Mouse (Mus musculus): ENCODE results near the gene Gaa. TPM values are rescaled to one million over a fixed set of nuclear protein-coding genes. Genes with fewer than 3 reads are reported as not detected.
"Not testable (repeated sequence)": the region's sequence is repeated elsewhere in the genome, so short reads cannot be mapped to it uniquely, and the experiment has no call there.

Gaa gene
- polyA plus RNA-seq, 1 experiment from 2014 or later, result 27.5 TPM

DNA sequence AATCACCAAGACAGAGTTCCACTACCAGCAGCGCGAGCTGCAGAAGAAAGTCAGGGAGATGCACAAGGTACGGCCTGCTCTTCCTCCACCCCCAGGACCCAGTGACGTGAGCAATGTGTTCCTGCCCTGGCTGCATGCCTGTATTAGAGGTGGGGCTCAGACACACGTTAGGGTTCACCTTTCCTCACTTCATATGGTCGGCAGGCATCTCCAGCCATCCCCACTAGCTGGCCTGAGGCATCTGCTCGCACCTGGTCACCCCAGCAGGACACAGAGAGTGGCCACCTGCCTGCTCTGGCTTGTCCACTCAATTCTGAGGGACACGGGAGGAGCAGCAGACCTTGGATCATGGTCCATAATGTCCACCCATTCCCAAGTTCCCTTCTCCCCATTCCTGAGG lies 7.7 kb upstream of the Gaa start:
- no peaks in the 10 kb centered on the region for H3K9me3 ChIP-seq
- H3K4me3 ChIP-seq, result no peak overlapping the region
- peaks cover 23% of the 10 kb centered on the region for H3K4me1 ChIP-seq
- peaks cover 62% of the 10 kb centered on the region for H3K36me3 ChIP-seq (replicated peaks)
- no peak overlapping the region for H3K27ac ChIP-seq
- WGBS, result 87% methylated on average over 8 of the region's 8 CpGs
- no peaks in the 10 kb centered on the region for H3K27me3 ChIP-seq (ENCODE audit: poor library complexity, severe bottlenecking)
- DNase-seq (ENCODE audit: extremely low spot score, low spot score), result no peak

DNA sequence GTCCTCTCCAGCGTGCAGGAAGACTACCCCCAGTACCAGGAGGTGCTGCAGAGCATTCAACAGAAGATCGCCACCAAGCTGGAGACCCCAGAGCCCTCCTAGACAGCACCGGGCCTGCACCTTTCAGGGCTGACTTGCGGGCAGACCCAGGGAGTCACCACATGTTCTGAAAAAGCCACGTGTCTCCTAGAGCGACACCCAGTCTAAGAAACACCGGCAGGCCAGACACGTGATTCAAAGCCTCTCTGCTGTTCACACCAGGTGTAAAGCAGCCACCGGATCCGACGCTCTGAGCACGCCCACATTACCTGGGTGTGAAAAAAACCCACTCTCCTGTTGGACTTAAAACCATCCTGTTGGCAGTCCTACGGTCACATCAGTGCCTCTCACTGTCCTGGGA lies 3.3 kb upstream of the Gaa start:
- Histone ChIP-seq H3K4me1 (peaks cover 21% of the 10 kb centered on the region), H3K4me3 (no peak overlapping the region), H3K9me3 (no peaks in the 10 kb centered on the region), H3K27ac (no peak overlapping the region), H3K36me3 (replicated peaks) (peaks cover 51% of the 10 kb centered on the region), H3K27me3 (ENCODE audit: poor library complexity, severe bottlenecking) (no peaks in the 10 kb centered on the region; the same call in 1 of the 2 replicates)
- no peak for DNase-seq (ENCODE audit: extremely low spot score, low spot score)
- 92% methylated on average over 13 of the region's 13 CpGs for WGBS

DNA sequence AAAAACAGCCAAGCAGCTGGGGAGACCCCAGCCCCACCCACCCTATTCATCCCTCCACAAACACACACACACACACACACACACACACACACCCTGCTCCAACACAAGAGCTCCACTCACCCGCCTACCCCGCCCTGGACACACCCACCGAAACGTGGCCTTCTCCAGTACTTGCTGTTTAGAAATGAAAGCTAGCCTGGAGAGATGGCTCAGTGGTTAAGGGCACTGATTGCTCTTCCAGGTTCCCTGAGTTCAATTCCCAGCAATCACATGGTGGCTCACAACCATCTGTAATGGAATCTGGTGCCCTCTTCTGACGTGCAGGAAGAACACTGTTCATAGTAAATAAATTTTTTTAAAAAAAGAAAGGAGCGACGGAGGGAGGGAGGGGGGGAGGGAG lies 1.9 kb upstream of the Gaa start:
- H3K27ac ChIP-seq, result no peak overlapping the region
- 83% methylated on average over 7 of the region's 7 CpGs for WGBS
- no peaks in the 10 kb centered on the region for H3K9me3 ChIP-seq
- H3K4me3 ChIP-seq, result no peak overlapping the region
- no peaks in the 10 kb centered on the region; the same call in 1 of the 2 replicates for H3K27me3 ChIP-seq (ENCODE audit: poor library complexity, severe bottlenecking)
- DNase-seq (ENCODE audit: extremely low spot score, low spot score), result no peak
- peaks cover 41% of the 10 kb centered on the region for H3K36me3 ChIP-seq (replicated peaks)
- H3K4me1 ChIP-seq, result peaks cover 21% of the 10 kb centered on the region

DNA sequence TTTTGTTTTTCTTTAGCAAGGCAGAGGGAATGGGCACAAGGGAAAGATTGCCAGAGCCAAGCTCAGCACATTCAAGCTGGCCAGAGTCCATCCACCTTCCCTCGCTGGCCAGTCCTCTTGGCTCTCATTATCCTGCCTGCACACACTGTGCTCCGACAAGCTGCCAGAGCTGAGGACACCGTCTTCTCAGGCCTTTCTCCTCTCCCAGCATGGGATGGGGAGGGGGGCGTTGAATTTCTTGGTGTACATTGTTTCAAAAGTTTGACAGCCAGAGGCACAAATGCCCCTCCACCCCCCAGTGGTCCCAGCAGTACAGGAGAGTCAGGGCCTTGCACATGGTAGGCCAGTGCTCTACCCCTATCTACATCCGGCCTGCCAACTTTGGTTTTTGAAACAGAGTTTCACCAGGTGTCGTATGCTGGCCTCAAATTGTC lies 429 bp upstream of the Gaa start:
- H3K36me3 ChIP-seq (replicated peaks), result peaks cover 28% of the 10 kb centered on the region
- no peaks in the 10 kb centered on the region; the same call in 1 of the 2 replicates for H3K27me3 ChIP-seq (ENCODE audit: poor library complexity, severe bottlenecking)
- peak overlapping the region; percentile 79 for H3K4me3 ChIP-seq
- peak overlapping the region; percentile 83 for H3K27ac ChIP-seq
- DNase-seq (ENCODE audit: extremely low spot score, low spot score), result no peak
- 50% methylated on average over 6 of the region's 6 CpGs for WGBS
- H3K4me1 ChIP-seq, result peaks cover 26% of the 10 kb centered on the region
- no peaks in the 10 kb centered on the region for H3K9me3 ChIP-seq

DNA sequence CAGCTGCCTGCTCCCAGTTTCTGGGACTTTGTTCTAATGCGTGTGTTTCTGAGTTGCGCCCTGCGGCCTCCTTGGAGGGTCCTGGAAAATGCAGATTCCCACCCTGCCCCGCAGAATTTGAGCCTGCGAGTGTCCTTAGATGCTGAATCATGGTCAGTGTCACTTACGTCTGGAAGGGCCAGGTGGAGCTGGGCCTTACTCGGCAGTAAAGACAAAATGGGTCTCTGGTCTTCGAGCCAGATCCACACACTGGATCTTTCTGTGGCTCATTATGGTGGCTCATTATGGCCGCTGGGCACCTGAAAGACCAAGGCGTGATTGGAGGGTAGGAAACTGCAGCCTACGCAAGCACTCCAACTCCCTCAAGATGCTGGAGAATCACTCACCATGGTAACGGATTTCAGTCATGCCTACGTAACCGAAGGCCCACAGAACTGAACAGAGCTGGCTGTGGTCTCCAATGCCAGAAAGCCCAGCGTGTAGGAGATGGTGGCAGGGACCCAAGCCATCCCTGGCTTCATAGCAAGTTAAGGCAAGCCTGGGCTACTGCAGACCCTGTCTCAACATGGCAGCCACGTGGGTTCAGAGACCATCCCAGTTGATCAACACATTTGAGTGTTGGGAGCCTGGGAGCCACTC lies 989 bp downstream of the Gaa start:
- Histone ChIP-seq H3K27me3 (ENCODE audit: poor library complexity, severe bottlenecking) (no peaks in the 10 kb centered on the region; the same call in 1 of the 2 replicates), H3K9me3 (no peaks in the 10 kb centered on the region), H3K36me3 (replicated peaks) (peaks cover 24% of the 10 kb centered on the region), H3K4me1 (peaks cover 26% of the 10 kb centered on the region), H3K27ac (peak overlapping the region; percentile 83), H3K4me3 (peak overlapping the region; percentile 79)
- 84% methylated on average over 16 of the region's 16 CpGs for WGBS
- DNase-seq (ENCODE audit: extremely low spot score, low spot score), result no peak

DNA sequence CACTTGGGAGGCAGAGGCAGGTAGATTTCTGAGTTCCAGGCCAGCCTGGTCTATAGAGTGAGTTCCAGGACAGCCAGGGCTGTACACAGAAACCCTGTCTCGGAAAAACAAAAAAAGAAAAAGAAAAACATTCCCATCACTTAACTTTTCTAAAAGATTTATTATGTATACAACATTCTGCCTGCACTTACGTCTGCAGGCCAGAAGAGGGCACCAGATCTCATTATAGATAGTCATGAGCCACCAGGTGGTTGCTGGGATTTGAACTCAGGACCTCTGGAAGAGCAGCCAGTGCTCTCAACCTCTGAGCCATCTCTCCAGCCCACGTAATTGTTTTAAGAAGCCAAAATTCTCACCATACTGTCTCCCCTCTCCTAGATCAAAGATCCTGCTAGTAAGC lies 4.8 kb downstream of the Gaa start:
- not testable (repeated sequence) for H3K27ac ChIP-seq; DNase-seq (ENCODE audit: extremely low spot score, low spot score); H3K9me3 ChIP-seq; H3K27me3 ChIP-seq (ENCODE audit: poor library complexity, severe bottlenecking); H3K4me3 ChIP-seq
- WGBS, result 62% methylated on average over 3 of the region's 3 CpGs
- H3K4me1 ChIP-seq, result peaks cover 20% of the 10 kb centered on the region
- peaks cover 37% of the 10 kb centered on the region for H3K36me3 ChIP-seq (replicated peaks)

DNA sequence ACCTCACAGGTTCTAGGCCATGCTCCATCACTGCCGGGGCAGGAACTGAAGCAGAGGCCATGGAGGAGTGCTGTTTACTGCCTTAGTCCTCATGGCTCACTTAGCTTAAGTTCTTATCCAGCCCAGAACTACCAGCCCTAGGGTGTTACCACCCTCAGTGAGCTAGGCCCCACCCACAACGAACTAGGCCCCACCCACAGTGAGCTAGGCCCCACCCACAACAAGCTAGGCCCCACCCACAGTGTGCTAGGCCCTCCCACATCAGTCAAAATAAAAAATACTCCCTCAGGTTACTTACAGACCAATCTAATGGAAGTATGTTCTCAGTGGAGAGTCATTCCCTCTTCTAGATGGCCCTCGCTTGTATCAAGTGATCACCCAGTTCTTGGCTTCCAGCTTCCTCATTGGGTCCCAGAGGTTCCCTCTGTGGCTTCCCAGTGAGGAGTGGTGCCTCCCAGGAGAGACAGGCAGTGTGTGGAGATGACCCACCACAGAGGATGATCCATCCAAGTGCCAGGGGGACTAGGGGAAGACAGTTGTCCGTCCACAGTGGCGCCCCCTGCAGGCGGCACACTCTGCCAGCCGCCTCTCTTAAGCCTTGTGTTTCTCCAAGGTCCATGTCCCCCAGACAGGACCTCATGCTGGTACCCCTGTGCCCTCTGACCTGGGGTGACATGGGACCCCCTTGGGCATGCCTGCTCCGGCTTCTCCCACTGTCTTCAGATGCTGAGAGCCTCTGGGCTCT lies 5.7 kb downstream of the Gaa start:
- WGBS, result 86% methylated on average over 8 of the region's 8 CpGs
- no peak for DNase-seq (ENCODE audit: extremely low spot score, low spot score)

DNA sequence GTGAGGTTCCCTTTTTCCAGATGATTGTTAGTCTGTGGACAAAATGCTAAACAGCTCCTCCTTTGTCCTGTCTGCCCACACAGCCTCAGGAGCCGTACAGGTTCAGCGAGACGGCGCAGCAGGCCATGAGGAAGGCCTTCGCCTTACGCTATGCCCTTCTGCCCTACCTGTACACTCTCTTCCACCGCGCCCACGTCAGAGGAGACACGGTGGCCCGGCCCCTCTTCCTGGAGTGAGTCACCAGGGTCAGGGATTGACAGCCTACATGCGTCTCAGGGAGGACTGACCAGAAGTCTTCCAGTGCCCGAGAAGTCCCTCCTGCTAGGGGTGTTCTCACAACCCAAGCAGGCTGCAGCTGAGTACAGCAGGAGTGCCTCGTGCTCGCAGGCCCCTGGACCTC lies 13.3 kb downstream of the Gaa start:
- WGBS, result 88% methylated on average over 15 of the region's 15 CpGs
- Histone ChIP-seq H3K4me3 (no peak overlapping the region), H3K27me3 (ENCODE audit: poor library complexity, severe bottlenecking) (no peaks in the 10 kb centered on the region), H3K27ac (peak overlapping the region; percentile 4; the same call in 1 of the 2 replicates), H3K4me1 (no peaks in the 10 kb centered on the region), H3K36me3 (replicated peaks) (peaks cover 30% of the 10 kb centered on the region), H3K9me3 (no peaks in the 10 kb centered on the region)
- DNase-seq (ENCODE audit: extremely low spot score, low spot score), result no peak

More for the DNA sequence above, 5.7 kb downstream of the Gaa start:
- Histone ChIP-seq H3K4me3 (no peak overlapping the region), H3K27me3 (ENCODE audit: poor library complexity, severe bottlenecking) (no peaks in the 10 kb centered on the region; the same call in 1 of the 2 replicates), H3K9me3 (no peaks in the 10 kb centered on the region), H3K4me1 (peaks cover 12% of the 10 kb centered on the region), H3K27ac (no peak overlapping the region), H3K36me3 (replicated peaks) (peaks cover 37% of the 10 kb centered on the region)

DNA sequence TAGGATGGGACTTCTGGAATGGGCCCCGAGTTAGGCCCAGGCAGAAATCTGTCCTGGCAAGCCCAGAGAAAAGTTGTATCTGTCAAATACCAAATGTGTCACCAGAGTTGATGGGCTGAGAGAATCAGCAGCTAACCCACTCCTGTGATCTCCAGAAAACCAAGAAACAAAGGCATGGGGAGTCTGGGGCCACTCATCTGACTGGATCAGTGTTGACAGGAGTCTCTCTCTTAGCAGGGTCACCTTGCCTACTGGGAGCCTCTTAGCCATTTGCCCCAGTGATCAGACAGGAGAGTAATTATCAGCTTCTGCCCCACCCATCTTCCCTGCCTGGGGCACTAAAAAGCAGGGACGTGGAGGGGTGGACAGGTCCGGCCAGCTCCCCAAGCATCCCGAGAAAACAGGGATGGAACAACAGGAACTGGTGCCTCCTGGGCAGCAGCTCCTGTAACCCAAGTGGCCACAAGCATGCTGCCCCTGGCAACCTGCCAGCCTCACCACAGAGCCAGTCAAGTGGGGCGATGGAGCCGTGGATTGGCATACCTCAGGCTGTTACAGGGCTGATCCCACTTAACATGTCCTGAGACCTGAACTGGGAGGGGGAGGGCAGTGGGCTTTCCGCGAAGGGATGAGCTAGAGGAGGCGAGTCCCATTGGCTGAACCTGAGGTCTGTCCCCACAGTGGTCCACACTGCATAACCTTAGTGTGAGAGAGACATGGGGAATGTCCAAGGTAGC lies 18.3 kb downstream of the Gaa start:
- H3K27me3 ChIP-seq (ENCODE audit: poor library complexity, severe bottlenecking), result no peaks in the 10 kb centered on the region
- no peak overlapping the region for H3K4me3 ChIP-seq
- 76% methylated on average over 9 of the region's 9 CpGs for WGBS
- DNase-seq (ENCODE audit: extremely low spot score, low spot score), result no peak
- peaks cover 78% of the 10 kb centered on the region for H3K36me3 ChIP-seq (replicated peaks)
- no peaks in the 10 kb centered on the region for H3K4me1 ChIP-seq
- no peaks in the 10 kb centered on the region for H3K9me3 ChIP-seq
- H3K27ac ChIP-seq, result no peak overlapping the region

DNA sequence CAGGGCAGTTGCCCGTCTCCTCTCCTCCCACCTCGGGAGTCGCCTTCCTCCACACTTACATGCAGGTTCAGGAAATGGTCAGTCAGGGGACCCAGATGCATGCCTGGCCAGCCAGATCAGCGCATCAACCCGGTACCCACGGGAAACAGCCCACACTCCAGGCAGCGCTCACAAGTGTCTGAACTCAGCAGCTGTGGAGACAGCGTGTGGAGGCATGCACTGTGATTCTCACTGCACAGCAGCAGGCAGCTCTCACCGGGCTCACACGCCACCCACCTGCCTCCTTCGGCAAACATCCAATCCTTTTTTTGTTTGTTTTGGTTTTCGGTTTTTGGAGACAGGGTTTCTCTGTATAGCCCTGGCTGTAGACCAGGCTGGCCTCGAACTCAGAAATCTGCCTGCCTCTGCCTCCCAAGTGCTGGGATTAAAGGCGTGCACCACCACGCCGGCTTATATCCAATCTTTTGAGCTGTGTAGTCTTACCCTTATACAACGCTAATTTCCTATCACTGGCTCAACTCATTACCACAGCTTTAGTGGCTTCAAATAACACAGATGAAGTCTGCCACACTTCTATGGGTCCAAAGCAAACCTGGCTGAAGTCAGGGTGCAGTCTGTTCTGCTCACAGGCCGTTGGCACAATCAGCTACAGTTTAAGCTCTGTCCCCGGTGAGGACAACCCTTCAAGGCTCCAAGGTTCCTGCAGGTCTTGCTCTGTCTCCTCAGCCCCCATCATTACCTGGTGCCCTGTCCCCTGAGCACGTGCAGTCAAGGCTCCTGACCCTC lies 19.7 kb downstream of the Gaa start:
- no peak overlapping the region for H3K27ac ChIP-seq
- H3K27me3 ChIP-seq (ENCODE audit: poor library complexity, severe bottlenecking), result no peaks in the 10 kb centered on the region
- H3K9me3 ChIP-seq, result no peaks in the 10 kb centered on the region
- no peak for DNase-seq (ENCODE audit: extremely low spot score, low spot score)
- no peaks in the 10 kb centered on the region for H3K4me1 ChIP-seq
- H3K4me3 ChIP-seq, result no peak overlapping the region
- H3K36me3 ChIP-seq (replicated peaks), result peaks cover 92% of the 10 kb centered on the region
- WGBS, result 92% methylated on average over 20 of the region's 20 CpGs

DNA sequence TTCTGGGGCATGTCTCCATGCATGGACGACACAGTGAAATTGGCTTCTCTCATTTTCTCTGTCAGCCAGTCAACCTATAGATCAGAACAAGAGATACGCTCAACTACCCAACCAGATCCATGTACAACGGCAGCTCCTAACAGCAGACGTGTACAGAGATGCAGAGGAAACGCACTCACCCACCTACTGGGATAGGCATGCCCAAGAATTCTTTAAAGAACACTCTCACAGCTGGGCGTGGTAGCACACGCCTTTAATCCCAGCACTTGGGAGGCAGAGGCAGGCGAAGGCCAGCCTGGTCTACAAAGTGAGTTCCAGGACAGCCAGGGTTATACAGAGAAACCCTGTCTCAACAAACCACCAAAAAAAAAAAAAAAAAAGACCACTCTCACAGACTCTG lies 25.2 kb downstream of the Gaa start:
- not testable (repeated sequence) for H3K9me3 ChIP-seq; H3K4me3 ChIP-seq; H3K27me3 ChIP-seq (ENCODE audit: poor library complexity, severe bottlenecking); H3K4me1 ChIP-seq; DNase-seq (ENCODE audit: extremely low spot score, low spot score); H3K27ac ChIP-seq
- WGBS, result 96% methylated on average over 8 of the region's 8 CpGs
- H3K36me3 ChIP-seq (replicated peaks), result peaks cover 99% of the 10 kb centered on the region

DNA sequence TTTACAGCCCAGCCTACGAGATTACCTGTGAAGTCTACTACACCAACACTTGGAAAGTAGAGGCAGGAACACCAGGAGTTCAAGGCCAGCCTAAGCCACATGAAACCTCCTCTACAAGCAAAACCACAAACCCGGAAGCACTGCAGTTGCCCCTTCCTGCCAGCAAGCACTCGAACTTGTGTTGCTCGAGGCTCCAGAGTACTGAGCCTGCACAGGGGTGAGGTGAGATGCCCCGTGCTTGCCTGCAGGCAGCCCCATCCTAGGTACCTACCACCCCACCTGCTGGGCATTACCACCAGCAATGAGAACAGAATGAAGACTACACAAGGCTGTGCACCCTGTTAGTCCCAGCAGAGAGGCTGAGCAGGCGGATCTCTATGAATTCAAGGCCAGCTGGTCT lies 30.3 kb downstream of the Gaa start:
- Histone ChIP-seq H3K9me3 (no peaks in the 10 kb centered on the region), H3K4me1 (peaks cover 29% of the 10 kb centered on the region), H3K36me3 (replicated peaks) (peaks cover 55% of the 10 kb centered on the region), H3K27me3 (ENCODE audit: poor library complexity, severe bottlenecking) (no peaks in the 10 kb centered on the region), H3K4me3 (peak overlapping the region; percentile 100), H3K27ac (no peak overlapping the region)
- no peak for DNase-seq (ENCODE audit: extremely low spot score, low spot score)
- WGBS, result 88% methylated on average over 6 of the region's 6 CpGs
